Mouse (Mus musculus) MEL (cell line): ENCODE measurements around the gene Mnt. TPM values are rescaled to one million over a fixed set of nuclear protein-coding genes. Genes with fewer than 3 reads are reported as not detected.
A peak's percentile ranks its signal among the peaks of the same experiment; 100 is the strongest.

Source experiments
- DNase-seq: peaks from one replicate; pipeline ENCODE4 v3.0.0; 2011; ENCODE audit warnings: low read depth, low spot score
- H3K27ac ChIP-seq: 2 replicates; pipeline ENCODE4 v1.5.1; 2012; ENCODE audit warnings: low read depth, mild to moderate bottlenecking, control low read depth, low read length, moderate library complexity; ENCODE audit not compliant: control insufficient read depth
- H3K27me3 ChIP-seq, 2 experiments: fragments of 150-350 bp in 1 of 2; sonication (generic) in 1 of 2; 2 replicates each; pipeline ENCODE4 v1.6.1; 2012; ENCODE audit warnings: low read length in 2 of 2, mild to moderate bottlenecking in 2 of 2, improper control_type of control experiment in 1 of 2, moderate library complexity in 1 of 2; ENCODE audit not compliant: insufficient read depth in 2 of 2, control insufficient read depth in 1 of 2
- H3K36me3 ChIP-seq, 2 experiments: 2 replicates each; pipeline ENCODE4 v1.6.1; 2012 to 2014; ENCODE audit warnings: low read length in 2 of 2, improper control_type of control experiment in 1 of 2, inconsistent platforms in 1 of 2, mild to moderate bottlenecking in 1 of 2; ENCODE audit not compliant: insufficient read depth in 2 of 2, control insufficient read depth in 1 of 2
- H3K4me1 ChIP-seq, 2 experiments: fragments of 150-350 bp in 1 of 2; sonication (generic) in 1 of 2; 2 replicates each; pipeline ENCODE4 v1.6.1; 2012; ENCODE audit warnings: low read length in 2 of 2, improper control_type of control experiment in 1 of 2, mild to moderate bottlenecking in 1 of 2; ENCODE audit not compliant: insufficient read depth in 2 of 2, control insufficient read depth in 1 of 2
- H3K4me3 ChIP-seq, 2 experiments: fragments of 150-350 bp in 1 of 2; sonication (generic) in 1 of 2; 2 replicates each; pipeline ENCODE4 v1.5.1; 2012; ENCODE audit warnings: low read depth in 2 of 2, low read length in 2 of 2, mild to moderate bottlenecking in 2 of 2, moderate library complexity in 2 of 2, control low read depth in 1 of 2, improper control_type of control experiment in 1 of 2; ENCODE audit not compliant: control insufficient read depth in 1 of 2, insufficient read depth in 1 of 2
- H3K79me2 ChIP-seq: 2 replicates; pipeline ENCODE4 v1.6.1; 2012; ENCODE audit warnings: mild to moderate bottlenecking, low read length, moderate library complexity; ENCODE audit not compliant: control insufficient read depth, poor library complexity, insufficient read depth
- H3K9ac ChIP-seq: 2 replicates; pipeline ENCODE4 v1.6.1; 2012; ENCODE audit warnings: low read depth, mild to moderate bottlenecking, control low read depth, low read length, moderate library complexity; ENCODE audit not compliant: control insufficient read depth, poor library complexity, severe bottlenecking
- H3K9me3 ChIP-seq: fragments of 150-350 bp; sonication (generic); replicated peaks from 2 replicates; pipeline ENCODE4 v1.6.1; 2012; ENCODE audit warnings: mild to moderate bottlenecking, low read length, improper control_type of control experiment, moderate library complexity; ENCODE audit not compliant: insufficient read depth
- BHLHE40 ChIP-seq: IDR thresholded peaks from 2 replicates; pipeline ENCODE4 v1.6.1; 2012; ENCODE audit warnings: low read depth, mild to moderate bottlenecking, inconsistent platforms, low read length, improper control_type of control experiment, borderline replicate concordance
- ELF1 ChIP-seq: IDR thresholded peaks from 2 replicates; pipeline ENCODE4 v1.6.1; 2014; ENCODE audit warnings: low read depth, mild to moderate bottlenecking, inconsistent platforms, low read length, improper control_type of control experiment, moderate library complexity
- EP300 ChIP-seq, 2 experiments: IDR thresholded peaks; 2 replicates each; pipeline ENCODE4 v1.6.1; 2011; ENCODE audit warnings: improper control_type of control experiment in 2 of 2, low read length in 2 of 2, low read depth in 1 of 2, mild to moderate bottlenecking in 1 of 2
- GABPA ChIP-seq: IDR thresholded peaks from 2 replicates; pipeline ENCODE4 v1.6.1; 2012; ENCODE audit warnings: low read depth, mild to moderate bottlenecking, inconsistent platforms, low read length, improper control_type of control experiment, moderate library complexity
- GATA1 ChIP-seq: IDR thresholded peaks from 2 replicates; pipeline ENCODE4 v1.6.1; 2011; ENCODE audit warnings: low read depth, low read length, improper control_type of control experiment
- HCFC1 ChIP-seq: IDR thresholded peaks from 2 replicates; pipeline ENCODE4 v1.6.1; 2012; ENCODE audit warnings: low read depth, mild to moderate bottlenecking, inconsistent platforms, low read length, improper control_type of control experiment, moderate library complexity
- KAT2A ChIP-seq: conservative IDR thresholded peaks from 2 replicates; pipeline ENCODE4 v1.6.1; 2012; ENCODE audit warnings: low read depth, low read length, improper control_type of control experiment, inconsistent platforms
- MAFK ChIP-seq: IDR thresholded peaks from 2 replicates; pipeline ENCODE4 v1.6.1; 2011; ENCODE audit warnings: low read depth, mild to moderate bottlenecking, low read length, improper control_type of control experiment, borderline replicate concordance
- MAZ ChIP-seq: IDR thresholded peaks from 2 replicates; pipeline ENCODE4 v1.6.1; 2012; ENCODE audit warnings: low read depth, mild to moderate bottlenecking, inconsistent platforms, low read length, improper control_type of control experiment
- MEF2A ChIP-seq: IDR thresholded peaks from 2 replicates; pipeline ENCODE4 v1.6.1; 2014; ENCODE audit warnings: low read depth, mild to moderate bottlenecking, inconsistent platforms, low read length, improper control_type of control experiment; ENCODE audit not compliant: poor library complexity, insufficient replicate concordance, severe bottlenecking; ENCODE audit errors: extremely low read depth
- MXI1 ChIP-seq: IDR thresholded peaks from 2 replicates; pipeline ENCODE4 v1.6.1; 2011; ENCODE audit warnings: mild to moderate bottlenecking, low read depth, low read length, improper control_type of control experiment
- NRF1 ChIP-seq: IDR thresholded peaks from 2 replicates; pipeline ENCODE4 v1.6.1; 2014; ENCODE audit warnings: low read depth, mild to moderate bottlenecking, inconsistent platforms, low read length, improper control_type of control experiment, moderate library complexity; ENCODE audit not compliant: poor library complexity, insufficient read depth, severe bottlenecking
- POLR2A ChIP-seq, 2 experiments: IDR thresholded peaks; 2 replicates each; pipeline ENCODE4 v1.6.1; 2011 to 2012; ENCODE audit warnings: low read length in 2 of 2, mild to moderate bottlenecking in 2 of 2, control low read depth in 1 of 2, improper control_type of control experiment in 1 of 2, low read depth in 1 of 2, moderate library complexity in 1 of 2; ENCODE audit not compliant: control insufficient read depth in 1 of 2, insufficient read depth in 1 of 2, poor library complexity in 1 of 2
- POLR2AphosphoS2 ChIP-seq: IDR thresholded peaks from 2 replicates; pipeline ENCODE4 v1.6.1; 2011; ENCODE audit warnings: low read length, improper control_type of control experiment
- POLR2AphosphoS5 ChIP-seq: IDR thresholded peaks from 2 replicates; pipeline ENCODE4 v1.6.1; 2012; ENCODE audit warnings: low read depth, borderline replicate concordance, mild to moderate bottlenecking, inconsistent platforms, low read length, moderate library complexity, mixed read lengths
- RCOR1 ChIP-seq: IDR thresholded peaks from 2 replicates; pipeline ENCODE4 v1.6.1; 2012; ENCODE audit warnings: low read depth, mild to moderate bottlenecking, inconsistent platforms, low read length, improper control_type of control experiment
- SIN3A ChIP-seq: IDR thresholded peaks from 2 replicates; pipeline ENCODE4 v1.6.1; 2012; ENCODE audit warnings: low read length, improper control_type of control experiment, inconsistent platforms
- TAL1 ChIP-seq: IDR thresholded peaks from 2 replicates; pipeline ENCODE4 v1.6.1; 2012; ENCODE audit warnings: mild to moderate bottlenecking, inconsistent platforms, low read length, moderate library complexity, mixed read lengths
- TBP ChIP-seq: IDR thresholded peaks from 2 replicates; pipeline ENCODE4 v1.8.0; 2011; ENCODE audit warnings: low read depth, low read length, improper control_type of control experiment
- UBTF ChIP-seq: IDR thresholded peaks from 2 replicates; pipeline ENCODE4 v1.6.1; 2012; ENCODE audit warnings: low read depth, mild to moderate bottlenecking, inconsistent platforms, low read length, improper control_type of control experiment, moderate library complexity, borderline replicate concordance; ENCODE audit not compliant: insufficient read depth
- USF1 ChIP-seq: IDR thresholded peaks from 2 replicates; pipeline ENCODE4 v1.6.1; 2014; ENCODE audit warnings: low read depth, mild to moderate bottlenecking, inconsistent platforms, low read length, improper control_type of control experiment, moderate library complexity
- ZC3H11A ChIP-seq: IDR thresholded peaks from 2 replicates; pipeline ENCODE4 v1.6.1; 2012; ENCODE audit warnings: low read depth, mild to moderate bottlenecking, inconsistent platforms, low read length, improper control_type of control experiment
- ZKSCAN1 ChIP-seq: IDR thresholded peaks from 2 replicates; pipeline ENCODE4 v1.6.1; 2012; ENCODE audit warnings: low read depth, mild to moderate bottlenecking, inconsistent platforms, low read length, improper control_type of control experiment, moderate library complexity
- ZMIZ1 ChIP-seq: IDR thresholded peaks from 2 replicates; pipeline ENCODE4 v1.6.1; 2012; ENCODE audit warnings: low read depth, mild to moderate bottlenecking, inconsistent platforms, low read length, improper control_type of control experiment, moderate library complexity
- ZNF384 ChIP-seq: IDR thresholded peaks from 2 replicates; pipeline ENCODE4 v1.6.1; 2012; ENCODE audit warnings: low read depth, mild to moderate bottlenecking, inconsistent platforms, low read length, improper control_type of control experiment
- polyA plus RNA-seq, 2 experiments: library from polyadenylated mRNA; stranded (reverse) in 1 of 2; unstranded in 1 of 2; fragments of >175 nt in 1 of 2; fragments of >200 nt in 1 of 2; gene quantifications; 2 replicates each; pipeline versions ENCODE4 v1.2.1 to v1.2.4; 2012; ENCODE audit warnings: low replicate concordance in 2 of 2, low read depth in 1 of 2; ENCODE audit not compliant: insufficient read length in 2 of 2, insufficient read depth in 1 of 2, missing spikeins in 1 of 2
- total RNA-seq: library from RNA; depleted of rRNA; stranded (reverse); fragments of 300-350 nt; gene quantifications from 2 replicates; pipeline ENCODE4 v1.2.3, GENCODE M21; 2012

The Mnt gene
- total and polyA plus RNA-seq, 3 experiments = 5.8 to 37.3 TPM; not detected in 1

GRCm38 (mm10) chr11:74800658-74801057, 30.1 kb upstream of the Mnt start:
- no peak for TF ChIP-seq NRF1
- no peak for TF ChIP-seq MEF2A
- peak; percentile 59 to 76 for TF ChIP-seq EP300 (IDR thresholded peaks at IDR 0.05; ENCODE audit: low read depth in 1 of 2, low read length in 2 of 2)
- TF ChIP-seq TBP = no peak
- TF ChIP-seq ELF1 = no peak
- TF ChIP-seq POLR2AphosphoS2 = peak; percentile 42; the same call in 1 of the 2 replicates
- TF ChIP-seq POLR2AphosphoS5 = no peak
- TF ChIP-seq USF1 = no peak
- no peak for TF ChIP-seq ZNF384
- peak; percentile 72 for TF ChIP-seq MXI1
- peak; percentile 80 for TF ChIP-seq GATA1
- no peak for TF ChIP-seq BHLHE40
- TF ChIP-seq UBTF = no peak
- TF ChIP-seq ZC3H11A = no peak
- TF ChIP-seq SIN3A = peak; percentile 63
- no peak for TF ChIP-seq POLR2A (IDR thresholded peaks at IDR 0.05; ENCODE audit: control insufficient read depth in 1 of 2, insufficient read depth in 1 of 2, low read depth in 1 of 2, low read length in 2 of 2, poor library complexity in 1 of 2)
- TF ChIP-seq GABPA = no peak
- TF ChIP-seq KAT2A = no peak
- TF ChIP-seq MAZ = no peak
- no peak for TF ChIP-seq RCOR1
- no peak for TF ChIP-seq HCFC1
- no peak; the same call in 1 of the 2 replicates for TF ChIP-seq MAFK
- no peak for TF ChIP-seq ZKSCAN1
- TF ChIP-seq ZMIZ1 = no peak
- no peak for TF ChIP-seq TAL1
- Histone ChIP-seq H3K27ac (peak overlapping the region; percentile 34), H3K36me3 (peaks cover 25 to 55% of the 10 kb centered on the region in 2 experiments)

More at GRCm38 (mm10) chr11:74800658-74801057, 30.1 kb upstream of the Mnt start:
- Histone ChIP-seq H3K4me3 (no peak overlapping the region), H3K9ac (peak overlapping the region; percentile 2; the same call in 1 of the 2 replicates), H3K4me1 (peaks cover 9 to 14% of the 10 kb centered on the region in 2 experiments), H3K79me2 (peaks cover 3% of the 10 kb centered on the region), H3K27me3 (no peaks in the 10 kb centered on the region), H3K9me3 (no peaks in the 10 kb centered on the region)
- DNase-seq = peak; percentile 74
